Mouse (Mus musculus): ENCODE data around the gene Pcsk6.

GRCm38 (mm10) chr7:66046921-66047918 lies 185.7 kb downstream of the Pcsk6 start:
- no peak for TF ChIP-seq POLR2A (IDR thresholded peaks at IDR 0.05; ENCODE audit: insufficient read depth, low read length)
- no peak for TF ChIP-seq CTCF (IDR thresholded peaks at IDR 0.05; ENCODE audit: low read depth, low read length)

Data from ES-Bruce4 (cell line).